Mouse (Mus musculus) heart, postnatal 0 days (tissue): ENCODE measurements at regions not wholly inside any gene's neighbourhood (a gene's known extent, or its start where the extent isn't known, plus 50 kb on each side); places are given as distances from the start of the nearest gene placed in this dataset.

Experiments
- CTCF ChIP-seq: IDR thresholded peaks from 2 replicates; pipeline ENCODE4 v1.5.1; 2016; ENCODE audit warnings: antibody characterized with exemption, control low read depth, low read depth
- EP300 ChIP-seq: IDR thresholded peaks from 2 replicates; pipeline ENCODE4 v1.6.1; 2016; ENCODE audit warnings: antibody characterized with exemption, low read depth

DNA sequence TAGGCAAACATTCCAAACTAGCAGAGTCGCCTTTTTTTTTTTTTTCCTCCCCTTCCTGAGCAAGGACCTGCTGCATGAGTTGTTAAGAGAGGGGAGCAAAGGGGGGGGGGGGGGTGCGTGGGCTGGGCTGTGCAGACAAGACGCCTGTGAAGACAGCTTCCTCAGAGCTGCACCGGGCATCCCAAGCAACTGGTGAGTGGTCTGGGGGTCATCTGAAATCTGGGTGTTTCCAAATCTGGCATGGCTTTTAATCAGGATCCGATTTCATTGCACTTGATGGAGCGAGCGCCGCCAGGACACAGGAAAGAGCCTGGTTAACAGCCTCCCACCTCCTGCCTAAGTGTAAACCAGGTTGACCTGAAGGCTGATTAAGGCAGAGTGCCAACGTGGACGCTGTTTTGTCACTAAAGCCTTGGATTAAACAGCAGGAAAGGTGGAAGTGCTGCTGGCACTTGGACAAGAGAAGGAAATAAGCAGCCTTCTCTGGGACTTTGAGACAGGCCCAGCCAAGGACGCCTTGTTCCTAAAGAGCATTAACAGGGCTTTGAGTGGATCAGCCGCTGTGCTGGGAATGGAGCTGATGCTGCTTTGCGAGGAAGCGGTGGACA lies 622.3 kb upstream of the Tenm3 start:
- TF ChIP-seq EP300 (no peak), CTCF (no peak)
